Mouse (Mus musculus) lung, adult 2 months (tissue): ENCODE measurements around the gene Hspa12b.
A peak's percentile ranks its signal among the peaks of the same experiment; 100 is the strongest.

ENCODE experiments used
- CTCF ChIP-seq: fragments of 200-500 bp; IDR thresholded peaks from 2 replicates; pipeline ENCODE4 v1.5.1; 2011; ENCODE audit warnings: mild to moderate bottlenecking, low read length, control low read depth; ENCODE audit not compliant: insufficient read depth
- POLR2A ChIP-seq: fragments of 200-500 bp; IDR thresholded peaks from 2 replicates; pipeline ENCODE4 v1.6.1; 2011; ENCODE audit warnings: low read depth, mild to moderate bottlenecking, control low read depth, low read length, borderline replicate concordance; ENCODE audit errors: extremely low read depth

GRCm38 (mm10) chr2:131159938-131160581 lies 33.0 kb downstream of the Hspa12b start, which contains the start of gene 1700037H04Rik:
- TF ChIP-seq POLR2A (peak; percentile 98), CTCF (no peak)
